Mouse (Mus musculus) cortical plate, adult 2 months (tissue): Measurements from ENCODE around the gene Fancg.

Experiments
- CTCF ChIP-seq: fragments of 200-500 bp; IDR thresholded peaks from 2 replicates; pipeline ENCODE4 v1.5.1; 2011; ENCODE audit warnings: mild to moderate bottlenecking, control low read depth, low read length; ENCODE audit not compliant: insufficient read depth; ENCODE audit errors: extremely low read depth
- POLR2A ChIP-seq: fragments of 200-500 bp; IDR thresholded peaks from 2 replicates; pipeline ENCODE4 v1.6.1; 2011; ENCODE audit warnings: mild to moderate bottlenecking, low read length, control low read depth; ENCODE audit not compliant: insufficient read depth; ENCODE audit errors: extremely low read depth

DNA sequence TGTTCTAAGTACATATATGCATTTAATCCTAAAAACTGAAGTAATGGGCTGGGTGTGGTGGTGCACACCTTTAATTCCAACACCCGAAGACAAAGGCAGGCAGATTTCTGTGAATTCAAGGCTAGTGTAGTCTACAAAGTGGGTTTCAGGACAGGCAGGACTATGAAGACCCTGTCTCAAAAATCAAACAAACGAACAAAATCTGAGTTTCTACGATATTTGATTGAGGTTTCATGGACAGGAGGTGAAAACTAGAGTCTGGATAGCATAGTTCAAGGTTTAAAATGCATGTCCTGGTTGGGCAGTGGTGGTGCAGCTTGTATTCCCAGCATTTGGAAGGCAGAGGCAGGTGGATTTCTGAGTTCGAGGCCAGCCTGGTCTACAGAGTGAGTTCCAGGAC lies 41.0 kb downstream of the Fancg start, which contains the start of gene 1700022I11Rik:
- TF ChIP-seq POLR2A (no peak), CTCF (no peak)
